Mouse (Mus musculus) cerebellum, postnatal 36 days (tissue): Measurements from ENCODE around the gene Rbm6.

Experiments
- DNase-seq, 2 experiments: peaks; one replicate each; pipeline ENCODE4 v3.0.0; 2021 to 2022; ENCODE audit warnings: mixed read lengths in 2 of 2

Gene Rbm6

DNA sequence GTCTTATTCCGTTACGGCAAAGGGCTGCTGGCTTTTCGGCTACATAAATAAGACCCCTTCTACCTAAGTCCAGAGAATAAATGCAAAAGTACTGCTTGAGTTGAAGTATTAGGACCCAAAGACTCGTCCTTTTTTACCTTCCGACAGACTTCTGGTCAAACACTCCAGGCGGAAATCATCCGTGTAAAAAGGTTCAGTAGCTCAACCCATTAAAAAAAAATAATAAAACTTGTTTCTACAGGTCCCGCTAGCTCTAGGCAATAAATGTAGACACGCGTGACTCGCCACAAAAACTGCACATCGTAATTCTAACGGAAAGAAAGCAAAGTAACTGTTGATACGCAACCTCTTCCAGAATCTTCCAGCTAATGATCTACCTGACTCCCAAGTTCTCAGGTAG, at the start of gene Rbm6:
TSS of gene Rbm6 (minus strand) at position 101 of the 400 bp plus-strand sequence.
- no peak for DNase-seq

DNA sequence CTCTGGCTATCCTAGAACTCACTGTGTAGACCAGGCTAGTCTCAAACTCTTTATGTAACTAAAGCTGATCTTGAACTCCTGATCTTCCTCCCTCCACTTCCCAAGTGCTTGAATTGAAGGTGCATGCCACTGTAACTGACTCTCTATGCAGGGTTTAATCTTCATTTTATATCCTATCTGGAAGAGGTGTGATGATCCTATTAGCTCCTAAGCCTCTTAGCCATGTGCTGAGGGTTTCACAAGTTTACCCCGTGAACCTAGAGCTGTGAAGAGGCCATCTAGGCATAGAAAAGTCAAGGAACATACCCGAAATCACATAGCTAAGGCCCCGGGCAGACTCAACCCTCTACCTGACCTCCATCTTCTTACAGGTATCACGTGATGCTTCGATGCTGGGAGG, 46.4 kb upstream of the Rbm6 start:
- no peak for DNase-seq

DNA sequence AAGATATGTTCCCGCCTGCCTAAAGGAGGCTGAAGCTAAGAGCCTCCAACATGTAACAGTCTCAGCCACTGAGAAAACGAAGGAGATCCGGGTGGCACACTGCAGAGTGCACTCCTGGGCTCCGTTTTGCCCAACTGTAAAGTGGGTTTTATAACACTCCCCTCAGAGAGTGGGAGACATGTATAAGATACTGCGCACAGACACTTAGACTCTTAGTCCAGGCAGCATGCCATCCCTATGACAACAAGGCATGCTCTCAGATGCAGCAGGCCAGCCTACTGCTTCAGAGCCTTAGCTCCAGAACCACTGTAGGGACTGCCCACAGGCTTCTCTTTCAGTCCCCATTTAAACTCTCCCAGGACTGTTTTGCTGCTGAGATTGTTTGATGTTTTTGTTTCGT, 45.8 kb upstream of the Rbm6 start:
- no peak for DNase-seq

- DNase-seq = no peak
These were observed 45.0 kb upstream of the Rbm6 start for GRCm38 (mm10) chr9:107917895-107918608.

DNA sequence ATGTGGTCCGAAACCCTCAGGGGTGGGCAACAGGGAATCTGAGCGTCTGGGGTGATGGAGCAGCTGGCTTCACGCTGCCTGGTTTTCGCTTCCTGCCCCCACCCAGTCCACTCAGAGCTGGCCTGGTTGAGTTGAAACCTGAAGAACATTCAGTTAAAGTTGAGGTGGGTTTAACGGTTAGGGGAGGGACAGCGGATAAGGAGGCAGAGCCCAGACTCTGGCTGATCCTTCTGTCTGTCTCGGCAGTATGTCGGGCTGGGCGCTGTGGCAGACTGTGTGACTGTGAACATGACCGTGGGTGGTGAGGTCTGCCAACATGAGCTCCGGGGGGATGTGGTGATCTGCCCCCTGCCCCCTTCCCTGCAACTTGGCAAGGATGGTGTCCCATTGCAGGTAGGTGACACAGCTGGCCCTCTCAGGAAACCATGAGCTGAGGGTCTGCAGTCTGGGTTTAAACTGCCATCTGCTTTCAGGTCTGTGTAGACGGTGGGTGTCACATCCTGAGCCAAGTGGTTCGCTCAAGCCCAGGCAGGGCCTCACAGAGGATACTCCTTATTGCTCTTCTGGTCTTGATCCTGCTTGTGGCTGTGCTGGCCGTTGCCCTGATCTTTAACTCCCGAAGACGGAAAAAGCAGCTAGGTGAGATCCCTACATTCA, 41.9 kb upstream of the Rbm6 start:
- DNase-seq = no peak

GRCm38 (mm10) chr9:107910025-107910769, 37.2 kb upstream of the Rbm6 start:
- no peak for DNase-seq

DNA sequence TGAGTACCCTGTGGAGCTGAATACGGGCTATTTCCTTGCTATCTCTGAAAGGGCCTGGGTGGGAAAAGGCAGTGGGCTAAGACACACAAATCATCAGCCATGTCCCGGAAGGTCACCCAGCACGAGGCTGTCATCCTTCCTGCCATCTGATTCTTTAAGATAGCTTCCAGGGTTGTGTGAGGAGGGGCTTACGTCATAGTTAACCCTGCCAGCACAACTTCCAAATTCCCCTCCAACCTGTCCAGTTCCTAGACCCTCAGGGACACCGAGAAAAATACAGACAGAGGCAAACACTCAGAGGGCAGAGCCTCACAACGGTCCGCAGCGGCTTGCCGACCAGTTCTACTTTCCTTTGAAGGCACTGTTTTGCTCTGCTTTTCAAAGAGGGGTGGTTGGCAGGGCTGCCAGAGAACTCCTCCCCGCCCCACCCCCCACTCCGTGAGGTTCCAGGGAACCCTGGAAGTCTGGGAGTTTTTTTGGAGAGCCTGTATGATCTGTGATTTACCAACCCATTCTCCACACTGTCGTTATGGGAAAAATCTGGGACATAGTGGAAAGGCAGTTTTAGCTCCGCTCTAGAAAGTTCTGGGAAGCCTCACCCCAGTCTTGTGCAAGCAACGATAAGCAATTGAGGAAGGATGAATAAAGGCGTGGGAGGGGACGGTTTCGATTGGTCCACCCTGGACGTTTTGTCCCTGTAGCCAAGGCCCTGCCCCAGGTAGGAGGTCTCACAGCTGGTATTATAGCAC, 35.5 kb upstream of the Rbm6 start:
- no peak for DNase-seq

- no peak for DNase-seq
These were observed 34.7 kb upstream of the Rbm6 start for GRCm38 (mm10) chr9:107907801-107908120.

GRCm38 (mm10) chr9:107906967-107907800, 34.1 kb upstream of the Rbm6 start:
- DNase-seq = no peak

GRCm38 (mm10) chr9:107906252-107906966, 33.4 kb upstream of the Rbm6 start, which contains the start of gene Mst1r:
Mst1r (plus strand) TSS chr9:107906873.
- no peak for DNase-seq

GRCm38 (mm10) chr9:107904726-107905125, 31.7 kb upstream of the Rbm6 start:
- DNase-seq = peak; percentile 87 to 91

DNA sequence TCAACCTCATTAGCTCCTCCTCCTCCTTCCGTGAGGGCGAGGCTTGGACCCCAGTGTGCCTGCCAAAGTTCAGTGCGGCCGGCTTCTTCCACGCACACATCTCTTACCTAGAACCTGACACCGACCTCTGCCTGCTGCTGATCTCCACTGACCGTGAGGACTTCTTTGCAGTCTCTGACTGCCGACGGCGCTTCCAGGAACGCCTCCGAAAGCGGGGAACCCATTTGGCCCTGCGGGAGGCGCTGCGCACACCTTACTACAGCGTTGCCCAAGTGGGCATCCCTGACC, 28.5 kb upstream of the Rbm6 start:
- DNase-seq = no peak

DNA sequence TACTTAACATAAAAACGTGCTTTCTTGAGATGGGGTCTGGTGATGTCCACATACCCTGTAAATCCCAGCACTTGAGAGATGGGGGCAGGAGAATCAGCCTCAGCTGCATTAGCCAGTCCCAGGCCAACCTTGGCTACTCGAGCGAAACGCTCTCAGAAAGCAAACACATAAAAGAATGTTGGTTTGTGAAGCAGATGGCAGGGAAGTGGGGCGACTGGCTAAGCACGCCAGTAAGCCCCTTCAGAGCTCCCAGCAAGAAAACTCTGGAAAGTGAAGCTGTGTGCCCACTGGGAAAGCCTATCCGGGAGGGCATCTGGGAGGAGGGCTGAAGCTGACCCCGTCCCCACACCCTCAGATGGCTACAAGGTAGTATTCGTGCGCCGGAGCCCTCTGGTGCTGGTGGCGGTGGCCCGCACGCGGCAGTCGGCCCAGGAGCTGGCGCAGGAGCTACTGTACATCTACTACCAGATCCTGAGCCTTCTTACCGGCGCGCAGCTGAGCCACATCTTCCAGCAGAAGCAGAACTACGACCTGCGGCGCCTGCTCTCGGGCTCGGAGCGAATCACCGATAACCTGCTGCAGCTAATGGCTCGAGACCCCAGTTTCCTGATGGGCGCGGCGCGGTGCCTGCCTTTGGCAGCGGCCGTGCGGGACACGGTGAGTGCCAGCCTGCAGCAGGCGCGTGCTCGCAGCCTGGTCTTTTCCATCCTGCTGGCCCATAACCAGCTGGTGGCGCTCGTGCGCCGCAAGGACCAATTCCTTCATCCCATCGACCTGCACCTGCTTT, 28.0 kb upstream of the Rbm6 start:
- DNase-seq = peak; percentile 94

DNA sequence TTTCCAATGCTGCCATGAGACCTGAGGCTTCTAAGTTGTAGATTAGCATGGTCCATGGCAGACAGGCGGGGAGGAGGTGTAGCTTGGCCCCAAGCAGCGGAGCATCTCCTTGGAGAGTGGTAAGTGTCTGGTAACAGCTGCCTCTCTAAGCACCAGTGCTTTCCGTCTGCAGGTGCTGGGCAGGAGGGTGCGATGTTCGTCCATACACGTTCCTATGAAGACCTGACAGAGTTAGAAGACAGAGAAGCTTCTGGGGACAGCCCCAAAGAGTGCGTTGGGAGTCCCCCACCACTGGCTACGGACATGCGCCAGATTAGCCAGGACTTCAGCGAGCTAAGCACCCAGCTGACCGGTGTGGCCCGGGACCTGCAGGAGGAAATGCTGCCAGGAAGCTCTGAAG, 26.8 kb upstream of the Rbm6 start:
- DNase-seq = no peak

DNA sequence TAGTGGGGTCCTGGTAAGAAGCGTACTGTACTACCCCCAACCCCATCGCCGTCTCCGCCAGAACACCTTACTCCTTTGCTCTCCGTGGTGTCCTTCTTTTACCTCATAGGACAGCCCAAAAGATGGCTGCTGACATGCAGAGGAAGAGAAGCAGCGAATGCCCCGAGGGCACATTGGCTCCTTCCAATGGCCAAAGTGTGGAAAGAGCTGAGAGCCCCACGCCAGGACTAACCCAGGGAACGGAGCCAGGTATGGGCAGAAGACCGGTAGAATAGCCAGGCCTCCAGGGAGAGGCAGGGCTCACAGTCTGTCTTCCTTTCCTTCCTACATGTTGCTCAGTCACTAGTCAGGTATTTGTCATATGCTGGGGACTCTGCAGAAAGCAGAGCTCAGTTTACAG, 25.5 kb upstream of the Rbm6 start:
- DNase-seq = peak; percentile 29 to 46

DNA sequence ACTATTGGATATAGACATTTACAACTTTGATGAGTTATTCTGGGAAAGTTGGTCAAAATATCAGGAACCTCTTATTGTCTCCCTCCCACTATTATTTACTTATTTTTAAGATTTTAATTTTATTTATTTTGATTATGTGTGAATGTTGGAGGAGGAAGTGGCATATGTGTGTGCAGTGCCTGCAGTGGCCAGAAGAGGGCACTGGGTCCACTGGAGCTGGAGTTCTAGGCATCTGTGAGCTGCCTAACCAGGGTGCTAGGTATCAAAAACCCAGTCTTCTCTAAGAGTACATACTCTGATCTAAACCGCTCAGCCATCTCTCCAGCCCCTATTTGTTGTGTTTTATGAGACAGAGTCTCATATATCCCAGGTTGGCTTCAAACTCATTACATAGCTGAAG, 18.0 kb upstream of the Rbm6 start:
- DNase-seq = no peak

GRCm38 (mm10) chr9:107890260-107890659, 17.2 kb upstream of the Rbm6 start:
- no peak for DNase-seq

GRCm38 (mm10) chr9:107888267-107888850, 15.3 kb upstream of the Rbm6 start:
- peak in 1 of 2 experiments; percentile 27 for DNase-seq

DNA sequence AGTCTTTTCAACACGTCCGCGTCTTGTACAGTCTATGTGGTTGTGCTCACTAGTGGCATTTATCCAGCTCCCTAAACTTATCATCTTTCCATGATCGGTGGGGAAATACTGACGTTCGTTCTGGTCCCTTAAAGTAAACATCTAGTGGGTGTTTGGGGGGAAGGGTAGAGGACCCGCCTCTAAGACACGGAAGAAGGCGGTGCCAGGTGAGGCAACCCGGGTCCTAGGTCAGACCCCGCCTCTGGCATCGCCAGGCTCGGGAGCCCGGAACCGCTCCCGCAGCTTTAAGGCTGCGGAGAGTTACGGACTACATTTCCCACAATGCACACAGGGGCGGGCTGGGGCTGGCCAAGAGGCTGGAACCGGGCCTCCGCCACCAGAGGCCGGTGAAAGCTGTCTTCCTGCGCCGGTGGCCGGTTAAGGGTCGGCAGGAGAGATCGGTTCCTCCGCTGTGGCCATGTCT, 14.8 kb upstream of the Rbm6 start, which contains the start of gene Mon1a:
TSS of gene Mon1a (plus strand) at position 348 of the 463 bp plus-strand sequence.
- peak; percentile 86 to 90 for DNase-seq

GRCm38 (mm10) chr9:107880411-107880810, 7.4 kb upstream of the Rbm6 start:
- DNase-seq = no peak
